Mouse (Mus musculus) left cerebral cortex, postnatal 25 days (tissue): ENCODE measurements at regions not wholly inside any gene's neighbourhood (a gene's known extent, or its start where the extent isn't known, plus 50 kb on each side); places are given as distances from the start of the nearest gene placed in this dataset.
A peak's percentile ranks its signal among the peaks of the same experiment; 100 is the strongest.

ENCODE experiments used
- DNase-seq, 2 experiments: peaks; one replicate each; pipeline ENCODE4 v3.0.0; 2022; ENCODE audit warnings: low spot score in 2 of 2, mixed read lengths in 1 of 2
- intact Hi-C: fragments of 180-260 bp; cut with DNase I; formaldehyde crosslinking; loops from one replicate; pipeline ENCODE4 v1.15.1; 2025

- intact Hi-C loops, result no loop called here
- DNase-seq, result no peak
Measured at GRCm38 (mm10) chr17:45247142-45248137, 186.1 kb downstream of the Cdc5l start.

GRCm38 (mm10) chr17:45244870-45245269, 188.7 kb downstream of the Cdc5l start:
- DNase-seq, result no peak
- intact Hi-C loops, result no loop called here

GRCm38 (mm10) chr17:45243103-45243502, 190.4 kb downstream of the Cdc5l start:
- intact Hi-C loops, result loop anchor here (2.0 kb wide), 1 partner anchor 74 kb away; no protein-coding TSS in a partner anchor

GRCm38 (mm10) chr17:45242076-45242475, 191.5 kb downstream of the Cdc5l start:
- DNase-seq, result peak; percentile 24 to 70
- intact Hi-C loops, result loop anchor here (2.0 kb wide), 1 partner anchor 73 kb away; no protein-coding TSS in a partner anchor

More at GRCm38 (mm10) chr17:45243103-45243502, 190.4 kb downstream of the Cdc5l start:
- no peak for DNase-seq

GRCm38 (mm10) chr17:45240963-45241543, 192.5 kb downstream of the Cdc5l start:
- intact Hi-C loops, result no loop called here
- no peak for DNase-seq

- intact Hi-C loops, result no loop called here
- no peak for DNase-seq
Measured at GRCm38 (mm10) chr17:45240545-45240944, 193.0 kb downstream of the Cdc5l start.

- DNase-seq, result no peak
Measured at GRCm38 (mm10) chr17:45237246-45237645, 196.3 kb downstream of the Cdc5l start.

GRCm38 (mm10) chr17:45235401-45235800, 198.1 kb downstream of the Cdc5l start:
- DNase-seq, result no peak
- intact Hi-C loops, result no loop called here

More at GRCm38 (mm10) chr17:45237246-45237645, 196.3 kb downstream of the Cdc5l start:
- intact Hi-C loops, result no loop called here

- intact Hi-C loops, result no loop called here
- no peak for DNase-seq
Measured at GRCm38 (mm10) chr17:45232874-45233273, 200.7 kb downstream of the Cdc5l start.

- no peak for DNase-seq
- intact Hi-C loops, result no loop called here
Measured at GRCm38 (mm10) chr17:45227190-45227589, 206.3 kb downstream of the Cdc5l start.

- no peak for DNase-seq
- intact Hi-C loops, result no loop called here
Measured at GRCm38 (mm10) chr17:45226486-45226885, 207.1 kb downstream of the Cdc5l start.

- no peak for DNase-seq
Measured at GRCm38 (mm10) chr17:45221625-45222024, 211.9 kb downstream of the Cdc5l start.

GRCm38 (mm10) chr17:45217126-45217525, 216.4 kb downstream of the Cdc5l start:
- DNase-seq, result no peak
- intact Hi-C loops, result no loop called here

More at GRCm38 (mm10) chr17:45221625-45222024, 211.9 kb downstream of the Cdc5l start:
- intact Hi-C loops, result no loop called here

GRCm38 (mm10) chr17:45215067-45216049, 218.2 kb downstream of the Cdc5l start:
- intact Hi-C loops, result no loop called here
- no peak for DNase-seq

- intact Hi-C loops, result no loop called here
- no peak for DNase-seq
Measured at GRCm38 (mm10) chr17:45210984-45211383, 222.6 kb downstream of the Cdc5l start.

- DNase-seq, result no peak
- intact Hi-C loops, result no loop called here
Measured at GRCm38 (mm10) chr17:45209387-45209663, 224.2 kb downstream of the Cdc5l start.

- no peak for DNase-seq
- intact Hi-C loops, result no loop called here
Measured at GRCm38 (mm10) chr17:45208596-45209386, 224.7 kb downstream of the Cdc5l start.

GRCm38 (mm10) chr17:45195779-45196178, 237.8 kb downstream of the Cdc5l start:
- DNase-seq, result no peak
- intact Hi-C loops, result no loop called here

GRCm38 (mm10) chr17:45194786-45195281, 238.7 kb downstream of the Cdc5l start:
- no peak for DNase-seq
- intact Hi-C loops, result no loop called here
